Mouse (Mus musculus) C3H10T1/2 (cell line): Measurements from ENCODE around the gene Kctd12. TPM values are rescaled to one million over a fixed set of nuclear protein-coding genes. Genes with fewer than 3 reads are reported as not detected.

Experiments used
- polyA plus RNA-seq, 2 experiments: library from polyadenylated mRNA; unstranded; fragments of >200 nt; fragmentation: generic; extraction: Trizol; gene quantifications; one replicate each; pipeline ENCODE4 v1.2.1; 2012; ENCODE audit warnings: missing spikeins in 2 of 2

The Kctd12 gene
- 1 to 10 TPM in 1 of 2 experiments, under 1 TPM in 1; 0.02 to 1.6 TPM for polyA plus RNA-seq

DNA sequence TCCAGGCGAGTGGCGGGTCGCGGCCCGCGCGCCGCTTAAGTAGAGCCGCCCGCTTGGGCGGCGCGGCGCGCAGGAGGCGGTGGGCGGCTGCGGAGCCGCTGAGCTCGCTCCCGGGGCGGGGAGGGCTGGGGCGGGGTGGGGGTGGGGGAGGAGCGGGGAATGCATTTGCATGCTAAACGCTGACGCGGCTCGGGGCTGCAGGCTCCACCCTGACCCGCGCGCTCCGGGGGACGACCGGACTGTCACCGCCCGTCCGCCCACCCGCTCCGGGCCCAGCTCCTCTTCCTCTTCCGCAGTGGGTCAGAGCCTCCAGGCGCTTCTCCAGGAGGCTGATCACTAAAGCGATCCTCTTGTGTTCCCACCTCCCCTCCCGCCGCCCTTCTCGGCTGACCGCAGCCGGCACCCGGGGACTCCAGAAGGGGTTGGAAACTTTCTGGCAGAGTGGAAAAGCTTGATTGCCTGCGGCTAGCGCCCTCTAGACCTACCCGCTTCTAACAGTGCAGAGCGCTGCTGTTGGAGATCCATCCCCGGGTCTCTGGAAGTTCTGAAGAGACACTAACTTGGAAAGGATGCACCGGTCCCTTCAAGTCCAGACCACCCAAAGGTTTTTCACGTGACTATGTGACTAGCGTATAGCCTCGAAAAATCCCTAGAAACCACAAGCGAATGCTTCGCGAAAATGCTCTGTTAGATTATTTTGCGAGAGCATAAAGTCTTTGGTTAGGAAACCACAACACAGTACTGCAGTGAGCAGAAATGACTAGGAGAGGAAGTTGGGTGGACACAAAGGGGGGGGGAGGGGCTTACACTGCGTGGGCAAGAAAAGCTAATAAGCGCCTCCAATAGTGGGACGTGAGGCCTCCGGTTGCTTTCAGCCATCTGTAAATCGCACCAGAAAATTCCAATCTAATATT lies at the start of gene Kctd12:
Kctd12 (minus strand) TSS at position 11 of the 914 bp plus-strand sequence.

Other genes with a start within 250 kb of the Kctd12 start
- not detected for gene Acod1, start 64.3 kb upstream of the Kctd12 start, polyA plus RNA-seq
- 10 to 100 TPM in 1 of 2 experiments, 1 to 10 TPM in 1; 2.1 to 13.9 TPM for gene Cln5, start 87.6 kb upstream of the Kctd12 start, polyA plus RNA-seq
- gene Fbxl3, start 116.9 kb upstream of the Kctd12 start, polyA plus RNA-seq, result 1 to 10 TPM in 1 of 2 experiments, under 1 TPM in 1; 0.57 to 7.8 TPM